Mouse (Mus musculus) fibroblast of lung, adult 2 months (primary cell): ENCODE results near the gene Smim26.

Experiments
- DNase-seq: peaks from one replicate; pipeline ENCODE4 v3.0.0-alpha.2; 2011; ENCODE audit warnings: low read depth

The Smim26 gene

DNA sequence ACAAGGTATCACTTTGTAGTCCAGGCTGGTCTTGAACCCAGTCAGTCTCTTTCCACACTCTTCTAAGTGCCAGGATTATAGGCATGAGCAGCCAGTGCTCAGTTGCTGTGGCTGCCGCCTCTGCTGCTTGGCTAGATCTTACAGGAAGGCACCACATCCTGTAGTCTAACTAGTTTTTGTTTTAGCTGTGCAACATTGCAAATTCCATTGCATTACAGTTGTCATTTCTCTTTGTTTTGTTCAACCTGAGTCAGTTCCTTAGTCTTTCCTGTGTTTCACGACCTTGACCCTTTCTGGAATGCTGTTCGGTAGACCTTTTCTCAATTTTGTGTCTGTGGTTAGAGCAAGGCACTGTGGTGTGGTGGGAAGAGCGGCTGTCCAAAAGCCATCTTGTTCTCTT is 43.4 kb downstream of the Smim26 start:
- no peak for DNase-seq

DNA sequence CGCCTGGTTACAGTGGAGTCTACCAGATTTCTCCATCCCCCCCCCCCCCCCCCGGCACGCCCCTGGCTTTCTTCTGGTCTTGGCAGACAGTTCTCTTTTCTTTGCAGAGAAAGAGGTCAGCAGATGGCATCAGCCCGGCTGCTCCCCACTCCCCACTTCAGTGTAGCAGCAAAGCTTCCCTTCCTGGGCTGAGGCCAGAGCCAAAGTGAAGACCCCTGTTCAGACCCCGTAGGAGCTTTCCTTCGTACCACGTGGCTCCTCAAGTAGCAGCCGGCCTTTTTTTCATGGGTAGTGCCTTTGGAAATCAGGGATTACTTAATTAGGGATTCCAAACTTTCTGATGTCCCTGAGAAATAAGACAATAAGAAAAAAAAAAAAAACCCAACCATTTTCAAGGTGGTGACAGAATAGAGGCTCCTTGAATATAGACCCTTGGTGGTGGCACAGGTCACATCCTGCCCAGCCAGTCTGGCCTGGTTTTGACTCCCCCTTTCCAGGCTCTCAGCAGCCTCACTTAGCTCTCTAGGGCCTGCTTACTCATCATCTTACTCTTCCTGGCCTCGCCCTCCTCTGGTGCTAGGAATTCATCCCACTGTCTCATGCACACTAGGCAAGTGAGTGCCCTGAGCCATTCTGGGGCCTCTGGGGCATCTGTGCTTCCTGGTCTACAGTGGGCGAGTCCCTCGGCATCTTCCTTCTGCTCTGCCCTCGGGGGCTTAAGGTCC is 44.0 kb downstream of the Smim26 start:
- no peak for DNase-seq

DNA sequence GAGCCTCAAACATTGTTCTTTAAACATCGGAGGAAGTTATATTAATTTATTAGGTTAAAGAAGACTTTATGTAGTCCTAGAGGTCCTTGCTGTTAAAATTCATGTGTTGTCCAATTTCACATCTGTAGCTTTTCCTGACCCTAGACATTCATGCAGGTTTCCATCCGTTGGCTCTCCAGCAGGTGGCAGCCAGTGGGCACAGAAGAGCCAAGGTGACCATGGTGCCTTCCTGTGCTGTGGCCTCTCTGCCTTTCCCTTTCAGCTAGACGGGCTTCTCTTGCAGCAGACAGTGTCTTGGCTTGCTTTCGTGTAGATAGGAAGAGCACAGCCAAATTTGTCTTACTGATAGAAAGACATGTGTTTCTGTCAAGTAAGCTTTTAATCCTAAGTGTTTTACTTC is 44.9 kb downstream of the Smim26 start:
- no peak for DNase-seq

DNA sequence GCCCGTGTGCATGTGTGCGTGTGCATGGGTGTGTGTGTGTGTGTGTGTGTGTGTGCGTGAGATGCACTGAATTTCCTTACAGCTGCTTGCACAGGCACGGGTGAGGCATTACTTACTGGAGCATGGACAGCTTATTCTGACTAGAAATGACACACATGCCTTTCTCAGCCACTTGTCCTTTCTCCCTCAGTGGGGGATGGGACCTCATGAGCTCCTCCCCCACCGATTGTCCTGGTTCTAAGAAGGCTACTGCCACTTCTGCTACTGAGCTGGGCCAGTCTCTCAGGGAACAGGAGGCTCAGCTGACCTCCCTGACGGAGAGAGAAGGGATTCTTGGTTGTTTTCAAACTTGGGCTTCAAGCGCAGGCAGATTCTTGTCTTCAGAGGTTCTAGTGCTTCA is 46.2 kb downstream of the Smim26 start:
- DNase-seq = no peak

DNA sequence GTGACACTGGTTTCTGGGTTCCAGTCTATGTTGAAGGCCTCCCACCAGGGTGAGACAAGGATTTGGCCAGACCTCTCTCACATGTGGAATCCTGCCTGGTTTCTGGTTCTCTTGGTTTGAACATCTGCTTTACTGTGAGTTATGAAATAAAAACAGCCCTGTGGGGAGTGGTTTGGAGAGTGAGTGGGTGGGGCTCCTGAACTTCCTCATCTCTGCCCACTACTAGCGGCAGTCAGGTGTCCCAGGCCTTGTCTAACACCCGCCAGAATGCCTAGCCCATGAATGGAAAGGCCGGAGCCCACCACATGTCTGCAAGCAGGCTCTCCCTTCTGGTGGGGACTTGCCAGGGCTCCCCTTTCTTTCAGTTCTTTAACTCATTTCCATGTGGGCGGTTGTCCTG is 48.1 kb downstream of the Smim26 start:
- no peak for DNase-seq
